Mouse (Mus musculus) midbrain, embryonic 16.5 days (tissue): Measurements from ENCODE around the gene Krt8. TPM values are rescaled to one million over a fixed set of nuclear protein-coding genes. Genes with fewer than 3 reads are reported as not detected.
A peak's percentile ranks its signal among the peaks of the same experiment; 100 is the strongest.

ENCODE experiments used
- ATAC-seq: fragments of 200-750 bp; cut with Nextera tagmentation; 2 replicates; pipeline ENCODE4 v1.8.0; 2017; ENCODE audit warnings: moderate TSS enrichment
- H3K27ac ChIP-seq: fragments of 300-500 bp; sonication (generic); 2 replicates; pipeline ENCODE4 v1.5.1; 2014; ENCODE audit warnings: mild to moderate bottlenecking, low read length, mixed read lengths
- H3K27me3 ChIP-seq: fragments of 300-500 bp; sonication (generic); 2 replicates; pipeline ENCODE4 v1.6.1; 2014; ENCODE audit warnings: low read depth, low read length, mixed read lengths; ENCODE audit not compliant: control insufficient read depth, insufficient read depth
- H3K36me3 ChIP-seq: fragments of 300-500 bp; sonication (generic); 2 replicates; pipeline ENCODE4 v1.6.1; 2014; ENCODE audit warnings: mild to moderate bottlenecking, low read length, moderate library complexity, mixed read lengths; ENCODE audit not compliant: control insufficient read depth, insufficient read depth
- H3K4me1 ChIP-seq: fragments of 300-500 bp; sonication (generic); 2 replicates; pipeline ENCODE4 v1.6.1; 2014; ENCODE audit warnings: mild to moderate bottlenecking, low read length, mixed read lengths; ENCODE audit not compliant: control insufficient read depth, insufficient read depth
- H3K4me2 ChIP-seq: fragments of 300-500 bp; sonication (generic); 2 replicates; pipeline ENCODE4 v1.6.1; 2014; ENCODE audit warnings: mild to moderate bottlenecking, low read length, mixed read lengths
- H3K4me3 ChIP-seq: fragments of 300-500 bp; sonication (generic); 2 replicates; pipeline ENCODE4 v1.5.1; 2014; ENCODE audit warnings: low read depth, mild to moderate bottlenecking, low read length, moderate library complexity, mixed read lengths
- H3K9ac ChIP-seq: fragments of 300-500 bp; sonication (generic); 2 replicates; pipeline ENCODE4 v1.6.1; 2014; ENCODE audit warnings: low read depth, low read length, mixed read lengths
- H3K9me3 ChIP-seq: fragments of 300-500 bp; sonication (generic); replicated peaks from 2 replicates; pipeline ENCODE4 v1.6.1; 2014; ENCODE audit warnings: mild to moderate bottlenecking, low read length, mixed read lengths; ENCODE audit not compliant: control insufficient read depth, poor library complexity, severe bottlenecking
- WGBS: fragments of 180-500 bp; shearing (Covaris S2); extraction: QIAGEN DNeasy Blood & Tissue Kit; methylation state at CpG from one replicate; pipeline ENCODE4 v1.1.7; 2014; 5-methylcytosine and 5-hydroxymethylcytosine counted together
- polyA plus RNA-seq: library from polyadenylated mRNA; unstranded; fragments of >200 nt; fragmentation: Nextera tagmentation; extraction: Ambion mirVana; gene quantifications from 2 replicates; pipeline ENCODE4 v1.2.1, GENCODE M21; 2015

Gene Krt8
- polyA plus RNA-seq, 1 experiment from 2014 or later: 2.2 TPM

GRCm38 (mm10) chr15:102028040-102028439, 23.8 kb upstream of the Krt8 start, which contains the start of gene Krt18:
Gene Krt18 (plus strand): TSS chr15:102028180.
- peak within 1 kb of the TSS; percentile 43 for H3K4me2 ChIP-seq
- H3K9ac ChIP-seq: no peak within 1 kb of the TSS; the same call in 1 of the 2 replicates
- H3K4me3 ChIP-seq: peak within 1 kb of the TSS; percentile 6; the same call in 1 of the 2 replicates
- H3K4me1 ChIP-seq: no peaks in the 10 kb centered on the region
- H3K27me3 ChIP-seq: peaks cover 23% of the 10 kb centered on the region
- no peaks in the 10 kb centered on the region for H3K36me3 ChIP-seq
- H3K9me3 ChIP-seq: no peaks in the 10 kb centered on the region
- no peak for ATAC-seq
- 2% methylated on average over 28 of the region's 28 CpGs for WGBS
- no peak within 1 kb of the TSS for H3K27ac ChIP-seq

- Histone ChIP-seq H3K4me3 (no peak overlapping the region), H3K4me2 (no peak overlapping the region), H3K27ac (no peak overlapping the region), H3K36me3 (no peaks in the 10 kb centered on the region), H3K27me3 (peaks cover 23% of the 10 kb centered on the region), H3K9ac (no peak overlapping the region), H3K9me3 (no peaks in the 10 kb centered on the region), H3K4me1 (no peaks in the 10 kb centered on the region)
- ATAC-seq: no peak
- 13% methylated on average over 12 of the region's 12 CpGs for WGBS
Measured at GRCm38 (mm10) chr15:102026430-102026829, 22.1 kb upstream of the Krt8 start.

GRCm38 (mm10) chr15:102025136-102025872, 21.0 kb upstream of the Krt8 start:
- H3K4me3 ChIP-seq: no peak overlapping the region
- no peak for ATAC-seq
- no peak overlapping the region for H3K27ac ChIP-seq
- no peak overlapping the region for H3K9ac ChIP-seq
- H3K27me3 ChIP-seq: peaks cover 23% of the 10 kb centered on the region
- H3K4me2 ChIP-seq: 0 out of 2 replicates have a peak overlapping the region, but pooled peaks have one; percentile 9
- 8% methylated on average over 22 of the region's 22 CpGs for WGBS
- H3K4me1 ChIP-seq: no peaks in the 10 kb centered on the region
- H3K9me3 ChIP-seq: no peaks in the 10 kb centered on the region
- no peaks in the 10 kb centered on the region for H3K36me3 ChIP-seq

- WGBS: 67% methylated on average over 8 of the region's 8 CpGs
- Histone ChIP-seq H3K27me3 (peaks cover 23% of the 10 kb centered on the region; the same call in 1 of the 2 replicates), H3K27ac (no peak overlapping the region), H3K4me1 (no peaks in the 10 kb centered on the region), H3K36me3 (no peaks in the 10 kb centered on the region), H3K9me3 (no peaks in the 10 kb centered on the region), H3K4me2 (no peak overlapping the region), H3K9ac (no peak overlapping the region), H3K4me3 (no peak overlapping the region)
- no peak for ATAC-seq
Measured at GRCm38 (mm10) chr15:102023888-102024287, 19.6 kb upstream of the Krt8 start.

- peaks cover 16% of the 10 kb centered on the region; the same call in 1 of the 2 replicates for H3K27me3 ChIP-seq
Measured at GRCm38 (mm10) chr15:102022481-102022880, 18.2 kb upstream of the Krt8 start.

GRCm38 (mm10) chr15:102017918-102018463, 13.7 kb upstream of the Krt8 start:
- H3K4me3 ChIP-seq: no peak overlapping the region
- no peaks in the 10 kb centered on the region for H3K9me3 ChIP-seq
- WGBS: 30% methylated on average over 7 of the region's 7 CpGs
- H3K27ac ChIP-seq: no peak overlapping the region
- H3K27me3 ChIP-seq: no peaks in the 10 kb centered on the region
- no peak overlapping the region for H3K4me2 ChIP-seq
- H3K36me3 ChIP-seq: no peaks in the 10 kb centered on the region
- ATAC-seq: no peak
- no peak overlapping the region for H3K9ac ChIP-seq
- peaks cover 7% of the 10 kb centered on the region; the same call in 1 of the 2 replicates for H3K4me1 ChIP-seq

More at GRCm38 (mm10) chr15:102022481-102022880, 18.2 kb upstream of the Krt8 start:
- no peak overlapping the region for H3K9ac ChIP-seq
- no peaks in the 10 kb centered on the region for H3K36me3 ChIP-seq
- ATAC-seq: no peak
- H3K4me2 ChIP-seq: no peak overlapping the region
- H3K9me3 ChIP-seq: no peaks in the 10 kb centered on the region
- no peak overlapping the region for H3K27ac ChIP-seq
- WGBS: 32% methylated on average over 8 of the region's 8 CpGs
- no peaks in the 10 kb centered on the region for H3K4me1 ChIP-seq
- H3K4me3 ChIP-seq: no peak overlapping the region

- no peaks in the 10 kb centered on the region for H3K36me3 ChIP-seq
- no peak overlapping the region for H3K27ac ChIP-seq
- no peak overlapping the region for H3K9ac ChIP-seq
- no peak overlapping the region for H3K4me3 ChIP-seq
- H3K27me3 ChIP-seq: no peaks in the 10 kb centered on the region
- ATAC-seq: no peak
- no peak overlapping the region for H3K4me2 ChIP-seq
- 37% methylated on average over 7 of the region's 7 CpGs for WGBS
- H3K9me3 ChIP-seq: no peaks in the 10 kb centered on the region
- H3K4me1 ChIP-seq: peaks cover 7% of the 10 kb centered on the region; the same call in 1 of the 2 replicates
Measured at GRCm38 (mm10) chr15:102016787-102017186, 12.5 kb upstream of the Krt8 start.

- ATAC-seq: no peak
- Histone ChIP-seq H3K27ac (no peak overlapping the region), H3K36me3 (no peaks in the 10 kb centered on the region), H3K4me1 (peaks cover 7% of the 10 kb centered on the region; the same call in 1 of the 2 replicates), H3K9ac (no peak overlapping the region), H3K9me3 (no peaks in the 10 kb centered on the region), H3K27me3 (no peaks in the 10 kb centered on the region), H3K4me3 (no peak overlapping the region), H3K4me2 (no peak overlapping the region)
- 72% methylated on average over 3 of the region's 3 CpGs for WGBS
Measured at GRCm38 (mm10) chr15:102016096-102016495, 11.8 kb upstream of the Krt8 start.

GRCm38 (mm10) chr15:102014848-102015247, 10.6 kb upstream of the Krt8 start:
- Histone ChIP-seq H3K27ac (no peak overlapping the region), H3K9me3 (no peaks in the 10 kb centered on the region), H3K4me2 (no peak overlapping the region), H3K4me3 (no peak overlapping the region), H3K36me3 (no peaks in the 10 kb centered on the region), H3K9ac (no peak overlapping the region), H3K27me3 (no peaks in the 10 kb centered on the region), H3K4me1 (peaks cover 7% of the 10 kb centered on the region; the same call in 1 of the 2 replicates)
- no peak for ATAC-seq
- 84% methylated on average over 2 of the region's 4 CpGs for WGBS
